Mouse (Mus musculus): ENCODE data around the gene Cdkl3.

GRCm38 (mm10) chr11:51967443-51968401, 36.3 kb upstream of the Cdkl3 start, which contains the start of gene Cdkn2aipnl:
- peak; percentile 93 for TF ChIP-seq CTCF (IDR thresholded peaks at IDR 0.05; ENCODE audit: low read depth)
- TF ChIP-seq EP300 (IDR thresholded peaks at IDR 0.05; ENCODE audit: low read depth), result no peak

Measured in liver, embryonic 14.5 days (tissue).